In the genomic region with DNA sequence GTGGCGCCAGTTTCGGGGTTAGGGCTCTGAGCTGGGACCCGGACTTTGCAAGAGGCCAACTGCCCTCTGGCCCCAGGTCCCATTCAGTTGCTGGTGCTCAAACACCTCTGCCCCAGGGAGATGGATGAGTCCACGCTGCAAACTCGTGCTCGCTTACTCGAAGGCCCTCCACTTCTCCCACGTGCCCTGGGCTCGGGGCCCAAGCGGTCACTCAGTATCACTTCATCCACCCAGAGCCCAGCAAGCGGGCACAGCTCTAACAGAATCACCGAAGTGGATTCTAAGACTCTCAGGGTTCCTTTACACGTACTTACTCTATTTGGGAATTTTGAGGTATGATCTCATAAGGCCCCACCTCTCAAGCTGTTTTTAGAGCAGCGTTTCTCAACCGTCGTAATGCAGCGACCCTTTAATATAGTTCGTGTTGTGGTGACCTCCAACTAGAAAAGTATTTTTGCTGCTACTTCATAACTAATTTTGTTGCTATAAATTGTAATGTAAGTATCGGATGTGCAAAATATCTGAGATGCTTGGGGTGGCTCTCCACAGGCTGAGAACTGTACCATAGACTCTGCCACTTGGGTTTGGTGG, we compare ENCODE assay signal across 8 mouse cellular contexts. TPM values are rescaled to one million over a fixed set of nuclear protein-coding genes. Genes with fewer than 3 reads are reported as not detected.
DNase-seq lines count a peak whose midpoint lies in the region; ATAC-seq and TF ChIP-seq lines count a peak whose summit lies in the region.

No protein-coding gene starts in this region.

- H3K4me1 ChIP-seq in embryonic facial prominence, embryonic 10.5 days = peaks cover 49% of the 10 kb centered on the region
- H3K4me1 ChIP-seq in hindbrain, embryonic 11.5 days (replicated peaks; ENCODE audit: control insufficient read depth, insufficient read depth, low read length) = peaks cover 5% of the 10 kb centered on the region
- peaks cover 36 to 41% of the 10 kb centered on the region in 2 experiments for H3K4me1 ChIP-seq in liver, embryonic 14.5 days (replicated peaks; ENCODE audit: control insufficient read depth in 2 of 2, insufficient read depth in 2 of 2, low read length in 1 of 2)
- H3K4me1 ChIP-seq in neural tube, embryonic 13.5 days (replicated peaks) = peaks cover 40% of the 10 kb centered on the region

- H3K9me3 ChIP-seq in embryonic facial prominence, embryonic 10.5 days = no peaks in the 10 kb centered on the region
- no peaks in the 10 kb centered on the region for H3K9me3 ChIP-seq in hindbrain, embryonic 11.5 days (ENCODE audit: control insufficient read depth, low read length)
- H3K9me3 ChIP-seq in liver, embryonic 14.5 days (ENCODE audit: control insufficient read depth, low read length) = no peaks in the 10 kb centered on the region
- no peaks in the 10 kb centered on the region for H3K9me3 ChIP-seq in neural tube, embryonic 13.5 days

- 31% methylated on average over 19 of the region's 19 CpGs for WGBS in embryonic facial prominence, embryonic 10.5 days
- WGBS in hindbrain, embryonic 11.5 days = 33% methylated on average over 19 of the region's 19 CpGs
- 5% methylated on average over 19 of the region's 19 CpGs for whole genome bisulfite sequencing in liver, embryonic 14.5 days (ENCODE audit: insufficient replicate concordance)
- 32% methylated on average over 19 of the region's 19 CpGs for WGBS in neural tube, embryonic 13.5 days

- H3K36me3 ChIP-seq in embryonic facial prominence, embryonic 10.5 days (replicated peaks) = peaks cover 4% of the 10 kb centered on the region; the same call in 1 of the 2 replicates
- H3K36me3 ChIP-seq in hindbrain, embryonic 11.5 days (ENCODE audit: control insufficient read depth, insufficient read depth, low read length) = no peaks in the 10 kb centered on the region
- peaks cover 7% of the 10 kb centered on the region for H3K36me3 ChIP-seq in liver, embryonic 14.5 days (replicated peaks; ENCODE audit: control insufficient read depth, insufficient read depth, low read depth)
- no peaks in the 10 kb centered on the region for H3K36me3 ChIP-seq in neural tube, embryonic 13.5 days

- no peaks in the 10 kb centered on the region for H3K27me3 ChIP-seq in embryonic facial prominence, embryonic 10.5 days (replicated peaks; ENCODE audit: low read depth, poor library complexity, severe bottlenecking)
- no peaks in the 10 kb centered on the region for H3K27me3 ChIP-seq in hindbrain, embryonic 11.5 days (ENCODE audit: control insufficient read depth, insufficient read depth, low read length)
- no peaks in the 10 kb centered on the region for H3K27me3 ChIP-seq in liver, embryonic 14.5 days (ENCODE audit: control insufficient read depth, insufficient read depth, low read length)
- 0 out of 2 replicates have a peak, but pooled peaks cover 3% of the 10 kb centered on the region for H3K27me3 ChIP-seq in neural tube, embryonic 13.5 days

- H3K27ac ChIP-seq in left cerebral cortex, adult 2 months = peak overlapping the region; percentile 63
- H3K27ac ChIP-seq in embryonic facial prominence, embryonic 10.5 days (replicated peaks) = peak overlapping the region; percentile 98
- H3K27ac ChIP-seq in hindbrain, embryonic 11.5 days (ENCODE audit: low read depth, low read length) = peak overlapping the region; percentile 89; the same call in 1 of the 2 replicates
- peak overlapping the region; percentile 99 for H3K27ac ChIP-seq in liver, embryonic 14.5 days
- peak overlapping the region; percentile 82 for H3K27ac ChIP-seq in neural tube, embryonic 13.5 days (replicated peaks)

- H3K4me3 ChIP-seq in left cerebral cortex, adult 2 months = peak overlapping the region; percentile 49
- H3K4me3 ChIP-seq in embryonic facial prominence, embryonic 10.5 days = peak overlapping the region; percentile 83
- H3K4me3 ChIP-seq in hindbrain, embryonic 11.5 days (ENCODE audit: low read depth, low read length) = peak overlapping the region; percentile 48
- H3K4me3 ChIP-seq in liver, embryonic 14.5 days (ENCODE audit: insufficient read depth in 1 of 2, low read depth in 2 of 2, low read length in 2 of 2) = peak overlapping the region; percentile 65 to 89
- H3K4me3 ChIP-seq in neural tube, embryonic 13.5 days = peak overlapping the region; percentile 52

- peak; percentile 6; the same call in 1 of the 2 replicates for ATAC-seq in hindbrain, embryonic 11.5 days (ENCODE audit: low FRiP score)
- no peak for ATAC-seq in liver, embryonic 14.5 days (ENCODE audit: insufficient read depth)
- no peak for ATAC-seq in neural tube, embryonic 13.5 days (ENCODE audit: low read depth)

- H3K9ac ChIP-seq in hindbrain, embryonic 11.5 days (ENCODE audit: low read depth, low read length) = peak overlapping the region; percentile 56
- peak overlapping the region; percentile 74 for H3K9ac ChIP-seq in liver, embryonic 14.5 days (replicated peaks)
- H3K9ac ChIP-seq in neural tube, embryonic 13.5 days = peak overlapping the region; percentile 71

- no peak for TF ChIP-seq CTCF in left cerebral cortex, adult 2 months (IDR thresholded peaks at IDR 0.05)
- TF ChIP-seq CTCF in liver, embryonic 14.5 days (IDR thresholded peaks at IDR 0.05; ENCODE audit: low read depth) = no peak

- no peak for TF ChIP-seq EP300 in liver, embryonic 14.5 days (IDR thresholded peaks at IDR 0.05; ENCODE audit: low read depth)

- no peak for DNase-seq in left cerebral cortex, adult 2 months (ENCODE audit: extremely low spot score in 1 of 2, low spot score in 2 of 2)
- DNase-seq in left cerebral cortex, adult 18-20 months (ENCODE audit: low spot score in 2 of 2) = no peak
- DNase-seq in embryonic facial prominence, embryonic 10.5 days (ENCODE audit: low spot score) = no peak
- DNase-seq in hindbrain, embryonic 11.5 days (ENCODE audit: low spot score) = peak; percentile 61
- DNase-seq in liver, embryonic 14.5 days (ENCODE audit: low read depth in 3 of 3, low spot score in 3 of 3) = no peak
- no peak for DNase-seq in urinary bladder, postnatal 10 days (ENCODE audit: low spot score)
- DNase-seq in spleen, postnatal 14 days (ENCODE audit: low spot score in 2 of 2) = no peak

- intact Hi-C loops in left cerebral cortex, adult 2 months (cut with DNase I) = loop anchor here (10.0 kb wide), 1 partner anchor 70 kb away; no protein-coding TSS in a partner anchor

- H3K4me2 ChIP-seq in hindbrain, embryonic 11.5 days (replicated peaks; ENCODE audit: low read depth, low read length) = peak overlapping the region; percentile 79
- H3K4me2 ChIP-seq in liver, embryonic 14.5 days (ENCODE audit: low read depth) = peak overlapping the region; percentile 70
- H3K4me2 ChIP-seq in neural tube, embryonic 13.5 days = peak overlapping the region; percentile 81

RNA-seq across cellular contexts. Expression of a gene that starts 0.8 kb away (rescaled TPM):
- total RNA-seq in left cerebral cortex, adult 2 months (2021) = 10 to 100 TPM; 11.3 to 13.1 TPM
- 10 to 100 TPM; 14.7 TPM for total RNA-seq in left cerebral cortex, adult 18-20 months (2021)
- 33.0 and 33.7 TPM in 2 replicates for polyA plus RNA-seq in embryonic facial prominence, embryonic 10.5 days (2016; fragmentation: Nextera tagmentation; extraction: Ambion mirVana)
- 28.4 and 28.5 TPM in 2 replicates for polyA plus RNA-seq in hindbrain, embryonic 11.5 days (2014; fragmentation: Nextera tagmentation; extraction: Ambion mirVana)
- polyA plus RNA-seq in liver, embryonic 14.5 days (2012; rRNA removed) = 24.7 and 30.4 TPM in 2 replicates
- polyA plus RNA-seq in liver, embryonic 14.5 days (2014; fragmentation: Nextera tagmentation; extraction: Ambion mirVana) = 40.0 and 42.2 TPM in 2 replicates
- 16.4 and 19.1 TPM in 2 replicates for polyA plus RNA-seq in neural tube, embryonic 13.5 days (2015; fragmentation: Nextera tagmentation; extraction: Ambion mirVana)

RNA-seq across cellular contexts. Expression of a gene that starts 46.2 kb away (rescaled TPM):
- 100 to 1,000 TPM; 282 to 308 TPM for total RNA-seq in left cerebral cortex, adult 2 months (2021)
- 100 to 1,000 TPM; 268 to 300 TPM for total RNA-seq in left cerebral cortex, adult 18-20 months (2021)
- 364 and 384 TPM in 2 replicates for polyA plus RNA-seq in embryonic facial prominence, embryonic 10.5 days (2016; fragmentation: Nextera tagmentation; extraction: Ambion mirVana)
- 304 and 320 TPM in 2 replicates for polyA plus RNA-seq in hindbrain, embryonic 11.5 days (2014; fragmentation: Nextera tagmentation; extraction: Ambion mirVana)
- polyA plus RNA-seq in liver, embryonic 14.5 days (2012; rRNA removed) = 189 and 409 TPM in 2 replicates
- polyA plus RNA-seq in liver, embryonic 14.5 days (2014; fragmentation: Nextera tagmentation; extraction: Ambion mirVana) = 85.0 and 93.4 TPM in 2 replicates
- 219 and 224 TPM in 2 replicates for polyA plus RNA-seq in neural tube, embryonic 13.5 days (2015; fragmentation: Nextera tagmentation; extraction: Ambion mirVana)
